Mouse (Mus musculus) monocyte, adult 2 months (primary cell): ENCODE results near the gene Acin1.

ENCODE experiments used
- DNase-seq, 2 experiments: peaks; one replicate each; pipeline ENCODE4 v3.0.0; 2022; ENCODE audit warnings: low spot score in 2 of 2, low read depth in 1 of 2

Gene Acin1

GRCm38 (mm10) chr14:54699586-54699985, 12.9 kb upstream of the Acin1 start:
- no peak for DNase-seq

- DNase-seq = no peak
Measured at GRCm38 (mm10) chr14:54698733-54699132, 12.0 kb upstream of the Acin1 start, which contains the start of gene Gm29776. TSS of gene Gm29776 (minus strand) at chr14:54698833.

GRCm38 (mm10) chr14:54696752-54697151, 10.0 kb upstream of the Acin1 start:
- no peak for DNase-seq

- DNase-seq = no peak
Measured at GRCm38 (mm10) chr14:54695042-54695441, 8.3 kb upstream of the Acin1 start.

- DNase-seq = no peak
Measured at GRCm38 (mm10) chr14:54687251-54687650, 520 bp upstream of the Acin1 start.

- DNase-seq = peak in 1 of 2 experiments; percentile 38
Measured at GRCm38 (mm10) chr14:54686063-54686521, 639 bp downstream of the Acin1 start, which contains the start of gene 1700123O20Rik. TSS of gene 1700123O20Rik (plus strand) at chr14:54686216.

- no peak for DNase-seq
Measured at GRCm38 (mm10) chr14:54685471-54685870, 1.3 kb downstream of the Acin1 start.

GRCm38 (mm10) chr14:54682396-54682795, 4.3 kb downstream of the Acin1 start:
- DNase-seq = no peak

GRCm38 (mm10) chr14:54678657-54679304, 8.0 kb downstream of the Acin1 start:
- DNase-seq = no peak

- DNase-seq = no peak
Measured at GRCm38 (mm10) chr14:54676290-54676689, 10.4 kb downstream of the Acin1 start.

- no peak for DNase-seq
Measured at GRCm38 (mm10) chr14:54674317-54674716, 12.4 kb downstream of the Acin1 start.

GRCm38 (mm10) chr14:54669381-54669780, 17.4 kb downstream of the Acin1 start:
- peak in 1 of 2 experiments; percentile 22 for DNase-seq

- no peak for DNase-seq
Measured at GRCm38 (mm10) chr14:54664477-54665222, 22.1 kb downstream of the Acin1 start.

- no peak for DNase-seq
Measured at GRCm38 (mm10) chr14:54660009-54660408, 26.7 kb downstream of the Acin1 start.

GRCm38 (mm10) chr14:54653496-54653895, 33.2 kb downstream of the Acin1 start:
- DNase-seq = peak; percentile 49 to 67

GRCm38 (mm10) chr14:54652787-54653186, 33.9 kb downstream of the Acin1 start:
- DNase-seq = no peak

- DNase-seq = no peak
Measured at GRCm38 (mm10) chr14:54651556-54651955, 35.2 kb downstream of the Acin1 start.

- DNase-seq = peak; percentile 70 to 75
Measured at GRCm38 (mm10) chr14:54650621-54651454, 35.9 kb downstream of the Acin1 start.

- no peak for DNase-seq
Measured at GRCm38 (mm10) chr14:54647900-54648299, 38.8 kb downstream of the Acin1 start.

- no peak for DNase-seq
Measured at GRCm38 (mm10) chr14:54646898-54647636, 39.7 kb downstream of the Acin1 start.

- no peak for DNase-seq
Measured at GRCm38 (mm10) chr14:54646455-54646854, 40.3 kb downstream of the Acin1 start.
